8 mouse cellular contexts compared by ENCODE assay signal in genomic region chr3:107695219-107695947, GRCm38 (mm10). TPM values are rescaled to one million over a fixed set of nuclear protein-coding genes. Genes with fewer than 3 reads are reported as not detected.
DNase-seq lines count a peak whose midpoint lies in the region; ATAC-seq lines count a peak whose summit lies in the region.

No protein-coding gene starts in this region.

- peak overlapping the region; percentile 95 for H3K4me3 ChIP-seq in heart, embryonic 12.5 days
- H3K4me3 ChIP-seq in brown adipose tissue, adult 24 weeks (ENCODE audit: insufficient read depth, low read depth, low read length), result peak overlapping the region; percentile 90
- peak overlapping the region; percentile 66 for H3K4me3 ChIP-seq in hindbrain, embryonic 14.5 days (replicated peaks; ENCODE audit: low read length)
- peak overlapping the region; percentile 75 for H3K4me3 ChIP-seq in midbrain, embryonic 15.5 days

- no peaks in the 10 kb centered on the region for H3K36me3 ChIP-seq in heart, embryonic 12.5 days
- no peaks in the 10 kb centered on the region for H3K36me3 ChIP-seq in hindbrain, embryonic 14.5 days (replicated peaks; ENCODE audit: control insufficient read depth, insufficient read depth)
- H3K36me3 ChIP-seq in midbrain, embryonic 15.5 days (replicated peaks), result no peaks in the 10 kb centered on the region

- 9% methylated on average over 16 of the region's 16 CpGs for WGBS in heart, embryonic 12.5 days
- WGBS in hindbrain, embryonic 14.5 days, result 4% methylated on average over 16 of the region's 16 CpGs
- WGBS in midbrain, embryonic 15.5 days, result 4% methylated on average over 16 of the region's 16 CpGs

- peak overlapping the region; percentile 97 for H3K9ac ChIP-seq in heart, embryonic 12.5 days
- peak overlapping the region; percentile 85 for H3K9ac ChIP-seq in hindbrain, embryonic 14.5 days
- peak overlapping the region; percentile 84 for H3K9ac ChIP-seq in midbrain, embryonic 15.5 days

- no peak for ATAC-seq in heart, embryonic 12.5 days (ENCODE audit: insufficient number of reproducible peaks, low FRiP score)
- ATAC-seq in hindbrain, embryonic 14.5 days (ENCODE audit: low FRiP score), result no peak
- no peak for ATAC-seq in midbrain, embryonic 15.5 days (replicated peaks)

- peak overlapping the region; percentile 85 for H3K4me2 ChIP-seq in heart, embryonic 12.5 days
- H3K4me2 ChIP-seq in hindbrain, embryonic 14.5 days (replicated peaks), result peak overlapping the region; percentile 95
- H3K4me2 ChIP-seq in midbrain, embryonic 15.5 days, result peak overlapping the region; percentile 81

- no peak for DNase-seq in heart, postnatal 4 days
- peak; percentile 43 for DNase-seq in 416B (ENCODE audit: low read depth)
- DNase-seq in hindbrain, embryonic 14.5 days (ENCODE audit: low spot score), result no peak
- no peak for DNase-seq in T-cell, adult 2 months (ENCODE audit: low spot score)
- DNase-seq in spleen, postnatal 14 days (ENCODE audit: low spot score in 2 of 2), result no peak

- H3K9me3 ChIP-seq in heart, embryonic 12.5 days (replicated peaks), result no peaks in the 10 kb centered on the region
- no peaks in the 10 kb centered on the region for H3K9me3 ChIP-seq in hindbrain, embryonic 14.5 days (ENCODE audit: control insufficient read depth, low read length)
- H3K9me3 ChIP-seq in midbrain, embryonic 15.5 days, result no peaks in the 10 kb centered on the region

- H3K27me3 ChIP-seq in heart, embryonic 12.5 days (replicated peaks), result no peaks in the 10 kb centered on the region
- no peaks in the 10 kb centered on the region for H3K27me3 ChIP-seq in hindbrain, embryonic 14.5 days (ENCODE audit: control insufficient read depth, insufficient read depth, low read length)
- H3K27me3 ChIP-seq in midbrain, embryonic 15.5 days (replicated peaks), result no peaks in the 10 kb centered on the region

- H3K4me1 ChIP-seq in heart, embryonic 12.5 days (replicated peaks), result peaks cover 27% of the 10 kb centered on the region
- peaks cover 12% of the 10 kb centered on the region for H3K4me1 ChIP-seq in brown adipose tissue, adult 24 weeks (ENCODE audit: control insufficient read depth, insufficient read depth, insufficient read length, low read length)
- peaks cover 45% of the 10 kb centered on the region for H3K4me1 ChIP-seq in hindbrain, embryonic 14.5 days (replicated peaks; ENCODE audit: control insufficient read depth, insufficient read depth, low read length)
- H3K4me1 ChIP-seq in midbrain, embryonic 15.5 days, result peaks cover 50% of the 10 kb centered on the region

- H3K27ac ChIP-seq in heart, embryonic 12.5 days (ENCODE audit: poor library complexity, severe bottlenecking), result peak overlapping the region; percentile 91
- peak overlapping the region; percentile 83 for H3K27ac ChIP-seq in brown adipose tissue, adult 24 weeks (replicated peaks; ENCODE audit: low read depth, low read length)
- H3K27ac ChIP-seq in hindbrain, embryonic 14.5 days, result peak overlapping the region; percentile 91
- peak overlapping the region; percentile 89 for H3K27ac ChIP-seq in midbrain, embryonic 15.5 days

RNA-seq across cellular contexts. Expression of gene Ahcyl1, which starts 1.0 kb away (rescaled TPM):
- 69.3 and 74.0 TPM in 2 replicates for polyA plus RNA-seq in heart, embryonic 12.5 days (2016; fragmentation: Nextera tagmentation; extraction: Ambion mirVana)
- 10 to 100 TPM; 92.0 to 95.7 TPM for total RNA-seq in heart, postnatal 4 days (2021)
- 510 and 528 TPM in 2 replicates for polyA plus RNA-seq in brown adipose tissue, adult 24 weeks (2012; ENCODE audit: insufficient read depth, insufficient read length, missing spikeins)
- 131 and 141 TPM in 2 replicates for polyA plus RNA-seq in hindbrain, embryonic 14.5 days (2014; fragmentation: Nextera tagmentation; extraction: Ambion mirVana)
- 115 and 117 TPM in 2 replicates for polyA plus RNA-seq in midbrain, embryonic 15.5 days (2015; fragmentation: Nextera tagmentation; extraction: Ambion mirVana)
